Comparison of ENCODE assay signal across 15 mouse cellular contexts in the genomic region with DNA sequence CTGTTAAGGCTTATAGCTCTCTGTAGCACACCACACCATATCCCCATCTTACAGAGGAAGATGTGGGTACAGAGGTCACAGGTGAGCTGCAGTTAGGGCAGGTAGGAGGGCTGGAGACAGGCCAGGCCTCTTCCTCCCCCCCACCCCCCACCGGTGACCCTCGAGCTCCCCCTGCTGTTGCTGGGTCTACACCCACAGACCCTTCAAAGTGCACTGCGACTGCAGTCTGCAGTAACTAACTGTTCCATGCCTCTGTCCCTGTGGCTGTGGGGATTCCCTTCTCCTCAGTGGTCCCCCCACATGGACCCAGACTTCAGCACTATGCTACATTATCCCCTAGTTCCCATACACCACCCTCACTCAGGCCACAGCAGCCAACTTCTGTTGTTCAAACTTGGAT. TPM values are rescaled to one million over a fixed set of nuclear protein-coding genes. Genes with fewer than 3 reads are reported as not detected.
DNase-seq lines count a peak whose midpoint lies in the region; ATAC-seq and TF ChIP-seq lines count a peak whose summit lies in the region.
"Had no signal": no experiment of that assay in that cellular context is flagged by ENCODE, and none has a peak within 500 bp of the region (broad histone marks: within the 10 kb centered on the region; RNA-seq: fewer than 3 reads in every experiment).

No protein-coding gene starts in this region.

- ATAC-seq in lung, postnatal 0 days = no peak
- ATAC-seq: forebrain, embryonic 15.5 days had no signal

- intact Hi-C loops in heart, adult 2 months (cut with DNase I) = no loop called here

- no peak for TF ChIP-seq POLR2A in heart, adult 2 months (IDR thresholded peaks at IDR 0.05; ENCODE audit: insufficient read depth, low read depth, low read length)

- H3K79me2 ChIP-seq in heart, adult 2 months (replicated peaks; ENCODE audit: control insufficient read depth, insufficient read depth, low read length) = no peaks in the 10 kb centered on the region

- H3K4me3 ChIP-seq in heart, adult 2 months = no peak overlapping the region
- no peak overlapping the region for H3K4me3 ChIP-seq in lung, postnatal 0 days (ENCODE audit: low read depth, low read length)
- H3K4me3 ChIP-seq: embryonic facial prominence, embryonic 12.5 days; forebrain, embryonic 15.5 days; heart, embryonic 10.5 days; limb, embryonic 13.5 days had no signal

- no peak overlapping the region for H3K27ac ChIP-seq in heart, adult 2 months
- no peak overlapping the region for H3K27ac ChIP-seq in lung, postnatal 0 days (ENCODE audit: low read length)
- H3K27ac ChIP-seq: embryonic facial prominence, embryonic 12.5 days; forebrain, embryonic 15.5 days; heart, embryonic 10.5 days; limb, embryonic 13.5 days had no signal

- H3K4me1 ChIP-seq in heart, adult 2 months (ENCODE audit: control insufficient read depth, insufficient read depth, low read length) = no peaks in the 10 kb centered on the region
- no peaks in the 10 kb centered on the region for H3K4me1 ChIP-seq in lung, postnatal 0 days (ENCODE audit: insufficient read depth, low read depth, low read length)
- H3K4me1 ChIP-seq: embryonic facial prominence, embryonic 12.5 days; forebrain, embryonic 15.5 days had no signal

- H3K9me3 ChIP-seq in lung, postnatal 0 days (ENCODE audit: low read length) = no peaks in the 10 kb centered on the region
- H3K9me3 ChIP-seq: forebrain, embryonic 15.5 days; G1E; heart, embryonic 10.5 days had no signal

- no peak for DNase-seq in heart, adult 2 months
- no peak for DNase-seq in heart, adult 9 months (ENCODE audit: low spot score in 2 of 2)
- no peak for DNase-seq in lung, postnatal 0 days (ENCODE audit: low spot score)
- no peak for DNase-seq in lung, postnatal 36 days
- DNase-seq in ES-CJ7 (ENCODE audit: low read depth, low spot score) = peak; percentile 45
- DNase-seq in naive thymus-derived CD4-positive, alpha-beta T cell, adult 2 months (ENCODE audit: low read depth) = peak; percentile 26
- DNase-seq in kidney, adult 18-20 months = no peak
- DNase-seq in adrenal gland, postnatal 4 days (ENCODE audit: low spot score in 2 of 2) = no peak
- DNase-seq: adrenal gland, adult 8-10 months; cerebellum, adult 2 months had no signal

- 39% methylated on average over 3 of the region's 3 CpGs for WGBS in heart, adult 2 months
- 65% methylated on average over 3 of the region's 3 CpGs for WGBS in lung, postnatal 0 days

- H3K9ac ChIP-seq in heart, adult 2 months (ENCODE audit: low read depth, low read length) = no peak overlapping the region
- no peak overlapping the region for H3K9ac ChIP-seq in lung, postnatal 0 days (replicated peaks; ENCODE audit: low read depth)
- H3K9ac ChIP-seq: embryonic facial prominence, embryonic 12.5 days; forebrain, embryonic 15.5 days; limb, embryonic 13.5 days had no signal

- TF ChIP-seq CTCF in heart, adult 2 months (IDR thresholded peaks at IDR 0.05) = peak; percentile 60
- peak; percentile 55 for TF ChIP-seq CTCF in lung, postnatal 0 days (IDR thresholded peaks at IDR 0.05)

- H3K4me2 ChIP-seq in lung, postnatal 0 days (replicated peaks; ENCODE audit: low read depth, low read length) = no peak overlapping the region
- H3K4me2 ChIP-seq: embryonic facial prominence, embryonic 12.5 days; forebrain, embryonic 15.5 days; limb, embryonic 13.5 days had no signal

- H3K36me3 ChIP-seq in heart, adult 2 months (ENCODE audit: control insufficient read depth, insufficient read depth, low read length) = no peaks in the 10 kb centered on the region
- H3K36me3 ChIP-seq in lung, postnatal 0 days (ENCODE audit: insufficient read depth, low read length) = peaks cover 17% of the 10 kb centered on the region

- no peaks in the 10 kb centered on the region for H3K27me3 ChIP-seq in heart, adult 2 months (ENCODE audit: control insufficient read depth, insufficient read depth, low read length)
- no peaks in the 10 kb centered on the region for H3K27me3 ChIP-seq in lung, postnatal 0 days (replicated peaks; ENCODE audit: insufficient read depth, low read length)
- H3K27me3 ChIP-seq: embryonic facial prominence, embryonic 12.5 days; forebrain, embryonic 15.5 days; limb, embryonic 13.5 days had no signal

- TF ChIP-seq EP300 in heart, adult 2 months (IDR thresholded peaks at IDR 0.05; ENCODE audit: insufficient read depth, low read depth, low read length) = no peak
- no peak for TF ChIP-seq EP300 in lung, postnatal 0 days (IDR thresholded peaks at IDR 0.05)

RNA-seq across cellular contexts. Expression of a gene that starts 54.2 kb away (rescaled TPM):
- 1 to 10 TPM; 2.0 to 2.6 TPM for total RNA-seq in heart, adult 2 months (2021)
- 1.4 and 2.6 TPM in 2 replicates for polyA plus RNA-seq in heart, adult 2 months (2012; rRNA removed)
- polyA plus RNA-seq in lung, postnatal 0 days (2015; fragmentation: Nextera tagmentation; extraction: Ambion mirVana) = 7.7 and 12.5 TPM in 2 replicates
- total RNA-seq in adrenal gland, postnatal 4 days (2021) = 1 to 10 TPM; 3.4 to 3.8 TPM
- polyA plus RNA-seq: G1E had no signal

Comparison
In these comparisons a context has a peak if more than half of its experiments do, and no peak if none do; other contexts are left out.
1. DNase-seq: peak in ES-CJ7 (single experiment) and naive thymus-derived CD4-positive, alpha-beta T cell, adult 2 months (single experiment); none in heart, adult 2 months (0 of 2), heart, adult 9 months (0 of 2), lung, postnatal 0 days (single experiment), lung, postnatal 36 days (single experiment), kidney, adult 18-20 months (single experiment) and adrenal gland, postnatal 4 days (0 of 2).